Mouse (Mus musculus): ENCODE measurements around the gene Vrk2. TPM values are rescaled to one million over a fixed set of nuclear protein-coding genes. Genes with fewer than 3 reads are reported as not detected.

Gene Vrk2
- polyA plus RNA-seq, 1 experiment from 2014 or later: 11.7 TPM

DNA sequence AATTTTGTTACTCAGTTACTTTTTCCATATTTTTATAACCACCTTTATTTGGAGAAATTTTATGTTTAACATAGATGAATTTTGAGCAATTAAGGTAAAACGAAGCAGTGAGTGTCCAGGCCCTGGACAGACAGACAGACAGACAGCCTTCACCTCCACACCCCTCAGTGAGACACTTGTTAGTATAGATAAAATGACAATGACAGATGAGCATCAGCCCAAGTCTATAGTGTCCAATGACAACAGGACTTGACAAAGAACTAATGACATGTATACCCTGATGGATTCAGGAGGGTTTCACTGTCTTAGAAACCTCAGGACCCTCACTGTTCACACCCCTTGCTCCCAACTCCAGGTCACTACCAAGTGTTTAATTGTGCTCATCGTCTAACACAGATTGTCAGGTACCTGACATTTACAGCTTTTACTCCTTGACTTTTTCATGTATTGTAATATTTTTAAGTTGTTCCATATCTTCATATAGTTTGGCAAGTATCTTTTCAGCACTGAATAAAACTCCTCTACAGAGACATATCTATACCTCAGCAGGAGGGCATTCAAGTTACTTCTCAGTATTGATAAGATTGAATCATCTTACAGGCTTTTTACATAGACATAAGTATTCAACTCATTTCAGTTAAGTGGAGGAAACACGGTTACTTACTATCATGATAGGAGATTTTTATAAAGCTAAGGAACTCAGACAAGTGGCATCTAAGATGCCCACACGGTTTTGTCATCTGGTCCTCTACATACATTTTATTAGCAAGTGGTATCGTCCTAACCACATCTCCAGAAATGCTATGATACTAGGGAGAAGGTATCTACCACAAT, 60.6 kb downstream of the Vrk2 start:
- 86% methylated on average over 5 of the region's 5 CpGs for WGBS
- no peak overlapping the region for H3K4me2 ChIP-seq
- H3K9me3 ChIP-seq (replicated peaks): no peaks in the 10 kb centered on the region
- no peak overlapping the region for H3K4me3 ChIP-seq
- H3K27me3 ChIP-seq: no peaks in the 10 kb centered on the region
- no peaks in the 10 kb centered on the region for H3K4me1 ChIP-seq
- no peak overlapping the region for H3K27ac ChIP-seq
- H3K36me3 ChIP-seq (ENCODE audit: poor library complexity, severe bottlenecking): no peaks in the 10 kb centered on the region
- no peak for ATAC-seq
- H3K9ac ChIP-seq: no peak overlapping the region

DNA sequence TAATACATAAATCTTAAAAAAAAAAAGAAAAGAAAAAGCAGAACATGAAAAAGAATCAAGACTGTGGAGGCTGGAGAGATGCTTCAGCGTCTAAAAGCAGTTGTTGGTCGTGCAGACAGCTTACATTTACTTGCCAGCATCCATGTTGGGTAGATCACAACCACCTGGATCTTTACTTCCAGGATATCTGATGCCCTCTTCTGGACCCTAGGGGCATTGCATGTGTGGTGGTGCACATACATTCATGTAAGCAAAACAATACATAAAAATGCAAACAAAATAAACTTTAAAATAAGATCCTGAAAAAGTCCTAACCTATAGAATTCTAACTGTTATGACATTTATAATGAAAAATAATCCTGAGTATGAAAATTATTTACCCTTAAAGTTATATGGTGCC, 66.9 kb downstream of the Vrk2 start:
- H3K9ac ChIP-seq: no peak overlapping the region
- H3K27ac ChIP-seq: no peak overlapping the region
- no peak for ATAC-seq
- H3K27me3 ChIP-seq: no peaks in the 10 kb centered on the region
- H3K4me1 ChIP-seq: no peaks in the 10 kb centered on the region
- WGBS: 97% methylated on average over 2 of the region's 2 CpGs
- no peaks in the 10 kb centered on the region for H3K9me3 ChIP-seq (replicated peaks)
- no peak overlapping the region for H3K4me2 ChIP-seq
- no peaks in the 10 kb centered on the region for H3K36me3 ChIP-seq (ENCODE audit: poor library complexity, severe bottlenecking)
- no peak overlapping the region for H3K4me3 ChIP-seq

DNA sequence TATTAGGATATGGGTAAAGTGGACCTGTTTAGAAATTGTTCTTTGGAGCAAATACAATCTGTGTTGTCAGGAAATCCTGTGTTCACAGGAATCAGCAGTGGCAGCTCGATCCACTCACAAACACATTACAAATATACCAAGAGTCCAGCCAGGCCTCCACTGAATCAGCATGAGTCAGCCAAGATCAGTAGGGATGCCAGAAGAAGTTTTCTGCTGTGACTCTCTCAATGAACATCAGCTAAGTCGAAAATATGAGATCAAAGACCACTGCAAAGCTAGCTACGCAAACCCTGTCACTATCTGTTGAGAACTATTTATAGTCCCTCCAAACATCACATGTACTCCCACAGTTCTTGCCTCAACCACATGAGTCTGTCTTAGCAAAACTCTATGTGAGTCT, 74.8 kb downstream of the Vrk2 start:
- Histone ChIP-seq H3K36me3 (ENCODE audit: poor library complexity, severe bottlenecking) (no peaks in the 10 kb centered on the region), H3K4me1 (no peaks in the 10 kb centered on the region), H3K4me3 (no peak overlapping the region), H3K4me2 (no peak overlapping the region), H3K9me3 (replicated peaks) (no peaks in the 10 kb centered on the region), H3K27ac (no peak overlapping the region), H3K9ac (no peak overlapping the region), H3K27me3 (no peaks in the 10 kb centered on the region)
- 89% methylated on average over 3 of the region's 3 CpGs for WGBS
- ATAC-seq: no peak

DNA sequence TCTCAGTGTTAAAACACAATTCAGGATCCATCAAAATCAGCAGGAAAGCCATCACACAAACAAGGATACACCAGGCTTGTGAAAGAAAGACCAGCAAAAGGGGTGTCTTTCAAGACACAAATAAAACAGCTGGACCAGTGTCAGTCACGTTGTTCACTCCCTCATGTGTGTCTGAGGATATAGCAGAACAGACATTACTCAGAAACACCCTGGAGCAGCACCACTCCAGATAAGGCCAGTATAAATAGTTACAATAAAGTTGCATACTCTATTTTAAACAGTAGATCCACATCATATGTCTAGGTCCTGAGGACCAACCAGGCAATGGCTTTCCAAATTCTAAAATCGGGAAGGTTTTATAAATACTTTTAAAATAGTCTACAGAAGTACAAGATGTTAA, 77.7 kb downstream of the Vrk2 start:
- Histone ChIP-seq H3K36me3 (ENCODE audit: poor library complexity, severe bottlenecking) (no peaks in the 10 kb centered on the region), H3K4me3 (no peak overlapping the region), H3K4me2 (no peak overlapping the region), H3K9me3 (replicated peaks) (no peaks in the 10 kb centered on the region), H3K9ac (no peak overlapping the region), H3K27me3 (no peaks in the 10 kb centered on the region), H3K4me1 (no peaks in the 10 kb centered on the region), H3K27ac (no peak overlapping the region)
- WGBS: 79% methylated on average over 2 of the region's 2 CpGs
- ATAC-seq: no peak

DNA sequence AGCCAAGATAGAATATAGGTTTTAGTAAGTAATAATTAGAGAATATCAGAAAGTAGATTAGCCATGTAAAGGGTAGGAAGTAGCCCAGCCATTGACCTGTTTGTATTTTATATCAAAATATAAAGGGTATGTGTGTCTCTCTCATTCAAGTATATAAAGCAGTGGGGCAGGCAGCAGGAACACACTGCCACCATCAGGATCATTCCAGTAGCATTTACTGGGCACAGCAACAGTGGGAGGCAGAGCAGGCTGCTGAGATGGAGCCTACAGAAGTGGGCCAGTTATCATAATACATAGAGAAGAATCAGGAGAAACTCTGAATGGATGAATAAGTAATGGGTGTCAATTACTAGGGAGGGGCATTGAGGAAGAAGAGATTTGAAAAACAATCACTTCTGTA, 80.1 kb downstream of the Vrk2 start:
- no peak overlapping the region for H3K4me2 ChIP-seq
- no peak overlapping the region for H3K4me3 ChIP-seq
- H3K36me3 ChIP-seq (ENCODE audit: poor library complexity, severe bottlenecking): no peaks in the 10 kb centered on the region
- no peaks in the 10 kb centered on the region for H3K27me3 ChIP-seq
- no peak overlapping the region for H3K27ac ChIP-seq
- no peaks in the 10 kb centered on the region for H3K4me1 ChIP-seq
- no peak for ATAC-seq
- H3K9me3 ChIP-seq (replicated peaks): no peaks in the 10 kb centered on the region
- no peak overlapping the region for H3K9ac ChIP-seq

DNA sequence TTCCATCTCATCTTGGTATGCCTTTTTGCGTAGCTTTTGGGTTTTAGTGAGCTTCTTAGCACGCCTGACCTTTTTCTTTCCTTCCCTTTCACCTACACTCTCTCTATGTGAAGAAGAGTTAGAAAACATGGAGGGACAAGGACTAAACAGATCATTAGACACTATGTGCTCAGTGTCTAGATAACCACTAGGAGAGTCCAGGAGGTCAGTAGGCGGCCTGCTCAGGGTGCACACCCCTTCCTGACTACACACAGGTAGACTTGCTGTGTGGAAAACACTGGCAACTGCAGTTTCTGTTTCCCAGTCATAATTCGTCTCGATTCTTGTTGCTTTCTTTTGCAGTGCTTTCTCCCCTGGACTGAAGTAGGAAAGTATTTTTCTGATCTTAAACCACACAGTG, 97.8 kb downstream of the Vrk2 start:
- Histone ChIP-seq H3K4me2 (no peak overlapping the region), H3K9ac (no peak overlapping the region), H3K9me3 (replicated peaks) (no peaks in the 10 kb centered on the region), H3K27ac (no peak overlapping the region), H3K27me3 (no peaks in the 10 kb centered on the region), H3K4me3 (no peak overlapping the region), H3K4me1 (no peaks in the 10 kb centered on the region), H3K36me3 (ENCODE audit: poor library complexity, severe bottlenecking) (no peaks in the 10 kb centered on the region)
- WGBS: 90% methylated on average over 5 of the region's 5 CpGs
- ATAC-seq: no peak

DNA sequence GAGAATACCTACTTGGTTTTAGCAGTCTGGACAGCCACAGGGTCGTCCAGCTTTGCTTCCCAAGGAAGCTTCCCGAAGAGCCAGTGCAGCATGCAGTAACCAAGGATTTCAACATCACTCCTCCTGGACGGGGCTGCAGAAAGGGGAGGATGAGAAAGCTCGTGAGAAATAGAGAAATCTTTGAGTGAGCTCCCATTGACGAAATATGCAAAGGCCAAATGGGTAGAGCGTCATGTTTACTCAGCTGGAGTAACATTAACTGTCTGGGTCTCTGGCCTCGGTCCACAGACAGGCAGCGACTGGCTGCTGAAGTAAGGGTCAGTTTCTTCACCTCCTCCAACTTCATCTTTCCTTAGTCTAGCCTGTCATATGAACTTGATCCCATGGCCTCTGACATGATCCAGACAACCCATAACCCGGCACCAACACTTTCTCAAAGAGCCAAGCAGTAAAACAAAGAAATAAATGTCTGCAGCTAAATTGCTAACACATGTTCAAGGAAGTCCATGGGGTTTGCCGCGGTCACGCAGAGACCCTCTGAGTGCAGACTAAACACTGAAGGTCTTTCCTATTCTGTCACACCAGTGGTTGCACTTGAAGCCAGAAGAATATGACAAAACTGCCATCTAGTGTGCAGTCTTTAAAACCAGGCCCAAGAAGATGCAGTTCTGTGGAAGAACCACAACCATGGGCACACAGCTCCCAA, 103.9 kb downstream of the Vrk2 start:
- Histone ChIP-seq H3K27ac (no peak overlapping the region), H3K9me3 (replicated peaks) (no peaks in the 10 kb centered on the region), H3K4me1 (no peaks in the 10 kb centered on the region), H3K4me3 (no peak overlapping the region), H3K27me3 (no peaks in the 10 kb centered on the region), H3K36me3 (ENCODE audit: poor library complexity, severe bottlenecking) (no peaks in the 10 kb centered on the region), H3K4me2 (no peak overlapping the region), H3K9ac (no peak overlapping the region)
- peak; percentile 77 for ATAC-seq
- WGBS: 86% methylated on average over 12 of the region's 12 CpGs

DNA sequence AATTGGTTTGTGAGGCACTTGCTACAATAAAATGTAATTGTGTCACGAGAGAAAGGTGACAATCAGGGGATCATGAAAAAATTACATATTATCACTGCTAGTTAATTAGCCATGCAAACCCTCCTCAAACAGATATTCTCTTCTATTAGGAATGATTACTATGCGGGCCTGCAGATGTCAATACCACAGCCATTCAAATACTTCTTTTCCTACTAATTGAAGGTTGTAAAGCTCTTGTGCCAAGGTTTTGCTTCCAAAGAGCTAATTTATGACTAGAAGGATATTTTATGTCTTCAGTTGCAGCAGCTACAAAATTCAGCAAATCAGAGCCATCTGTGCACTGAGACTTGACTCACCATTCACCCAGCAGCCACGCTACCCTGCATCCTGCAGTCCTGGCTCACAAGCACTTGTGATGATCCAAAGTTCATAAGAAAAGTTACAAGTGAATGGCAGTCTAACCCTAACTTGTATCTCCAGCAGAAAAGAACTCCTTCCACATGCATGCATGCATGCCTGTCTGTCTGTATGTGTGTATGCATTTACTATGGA, 112.0 kb downstream of the Vrk2 start:
- Histone ChIP-seq H3K4me2 (no peak overlapping the region), H3K4me1 (peaks cover 12% of the 10 kb centered on the region; the same call in 1 of the 2 replicates), H3K4me3 (no peak overlapping the region), H3K27ac (no peak overlapping the region), H3K27me3 (no peaks in the 10 kb centered on the region), H3K9me3 (replicated peaks) (no peaks in the 10 kb centered on the region), H3K36me3 (ENCODE audit: poor library complexity, severe bottlenecking) (no peaks in the 10 kb centered on the region), H3K9ac (no peak overlapping the region)
- WGBS: 49% methylated on average over 3 of the region's 3 CpGs
- ATAC-seq: peak; percentile 61

DNA sequence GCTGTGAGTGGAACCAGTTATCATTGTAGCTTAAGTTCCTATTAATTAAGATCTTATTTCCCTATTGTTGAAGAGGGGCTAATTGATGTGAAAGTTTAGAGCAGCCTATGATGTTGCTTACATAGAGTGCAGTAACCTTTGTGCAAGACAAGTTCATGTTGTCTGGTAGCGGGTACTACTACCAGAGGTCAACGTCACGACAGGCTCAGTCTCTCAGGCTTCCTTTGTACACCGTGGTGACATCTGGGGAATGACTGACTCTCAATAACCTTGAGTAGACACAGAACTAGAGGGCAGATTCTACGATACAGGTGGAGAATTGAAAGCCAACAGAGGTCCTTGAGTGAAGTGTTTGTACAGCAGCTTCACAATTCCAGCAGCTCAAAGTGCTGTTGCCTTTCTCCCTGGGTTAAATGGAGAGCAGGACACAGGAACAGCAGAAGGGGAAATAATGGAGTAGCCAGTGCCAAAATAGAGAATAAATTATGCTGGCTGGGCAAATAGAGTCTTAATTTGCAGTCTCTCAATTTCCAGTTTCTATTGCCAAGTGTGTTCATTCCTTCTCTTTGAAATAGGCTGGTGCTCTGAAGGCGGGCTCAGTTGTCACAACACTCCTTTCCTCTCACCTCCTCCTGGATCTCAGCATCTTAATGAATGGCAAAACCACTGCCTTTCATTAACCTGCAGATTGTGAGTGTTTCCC, 116.6 kb downstream of the Vrk2 start:
- no peak overlapping the region for H3K4me3 ChIP-seq
- H3K36me3 ChIP-seq (ENCODE audit: poor library complexity, severe bottlenecking): no peaks in the 10 kb centered on the region
- peak; percentile 58 for ATAC-seq
- WGBS: 56% methylated on average over 6 of the region's 6 CpGs
- no peaks in the 10 kb centered on the region for H3K27me3 ChIP-seq
- peaks cover 11% of the 10 kb centered on the region; the same call in 1 of the 2 replicates for H3K4me1 ChIP-seq
- no peak overlapping the region for H3K27ac ChIP-seq
- H3K4me2 ChIP-seq: no peak overlapping the region
- no peaks in the 10 kb centered on the region for H3K9me3 ChIP-seq (replicated peaks)
- no peak overlapping the region for H3K9ac ChIP-seq

DNA sequence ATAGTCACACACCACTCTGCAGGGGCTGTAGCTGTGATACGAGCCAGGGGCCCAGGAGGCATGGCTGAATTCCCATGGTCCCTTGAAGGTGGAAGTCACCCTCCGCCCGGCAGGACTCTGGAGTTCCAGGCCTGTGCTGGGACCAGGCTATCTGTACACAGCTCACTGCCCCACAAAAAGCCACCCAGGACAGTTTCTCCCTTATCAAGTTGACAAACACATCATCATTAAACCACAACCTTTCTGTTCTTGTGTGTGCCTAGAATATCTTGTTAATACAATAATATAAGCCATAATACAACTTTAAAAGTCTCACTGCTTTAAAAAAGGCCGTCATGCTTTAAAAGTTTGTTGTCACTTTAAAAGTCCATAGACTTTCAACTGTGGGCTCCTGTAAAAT, 139.7 kb downstream of the Vrk2 start:
- no peaks in the 10 kb centered on the region for H3K4me1 ChIP-seq
- H3K27me3 ChIP-seq: no peaks in the 10 kb centered on the region
- H3K9ac ChIP-seq: no peak overlapping the region
- no peaks in the 10 kb centered on the region for H3K9me3 ChIP-seq (replicated peaks)
- WGBS: 84% methylated on average over 4 of the region's 4 CpGs
- no peak for ATAC-seq
- H3K4me3 ChIP-seq: no peak overlapping the region
- no peak overlapping the region for H3K27ac ChIP-seq
- H3K4me2 ChIP-seq: no peak overlapping the region
- H3K36me3 ChIP-seq (ENCODE audit: poor library complexity, severe bottlenecking): no peaks in the 10 kb centered on the region

DNA sequence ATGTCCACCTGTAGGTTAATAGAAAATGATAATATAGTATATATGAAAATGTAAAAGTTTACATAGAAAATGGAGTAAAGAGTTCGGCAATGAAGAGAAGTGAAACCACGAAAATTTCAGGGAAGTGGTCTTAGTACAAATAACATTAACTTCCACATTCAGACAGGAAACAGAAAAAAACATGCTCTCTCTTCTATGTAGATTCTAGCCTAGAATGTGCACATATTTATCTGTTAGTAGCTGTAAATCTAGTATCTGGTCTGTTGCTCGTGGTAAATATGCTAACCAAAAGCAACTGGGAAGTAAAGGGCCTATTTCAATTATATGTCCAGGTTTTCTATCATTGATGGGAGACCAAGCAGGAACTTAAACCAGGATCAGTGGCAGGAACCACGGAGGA, 141.1 kb downstream of the Vrk2 start:
- 94% methylated on average over 4 of the region's 4 CpGs for WGBS
- Histone ChIP-seq H3K27ac (no peak overlapping the region), H3K4me2 (no peak overlapping the region), H3K36me3 (ENCODE audit: poor library complexity, severe bottlenecking) (no peaks in the 10 kb centered on the region), H3K4me3 (no peak overlapping the region), H3K9ac (no peak overlapping the region), H3K4me1 (no peaks in the 10 kb centered on the region), H3K27me3 (no peaks in the 10 kb centered on the region), H3K9me3 (replicated peaks) (no peaks in the 10 kb centered on the region)
- no peak for ATAC-seq

DNA sequence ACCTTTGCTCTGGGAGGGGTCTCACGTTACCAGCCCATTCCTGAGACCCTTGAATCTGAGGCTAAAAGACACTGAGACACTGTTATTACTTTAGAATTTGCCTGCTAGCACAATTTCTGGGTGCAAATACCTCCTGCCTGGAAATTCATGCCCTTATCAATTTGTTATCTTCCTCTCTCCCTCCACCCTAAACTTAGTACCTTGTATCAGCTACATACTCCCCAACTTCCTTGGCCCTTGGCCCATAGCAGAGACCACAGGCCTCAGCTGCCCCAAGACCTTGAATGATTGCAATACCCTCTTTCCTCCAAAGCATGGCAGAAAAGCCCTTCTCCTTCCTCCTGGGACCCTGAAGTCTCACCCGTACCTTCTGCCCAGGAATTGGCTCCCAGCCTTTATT, 142.6 kb downstream of the Vrk2 start:
- 83% methylated on average over 2 of the region's 2 CpGs for WGBS
- no peak overlapping the region for H3K27ac ChIP-seq
- no peak overlapping the region for H3K4me2 ChIP-seq
- no peaks in the 10 kb centered on the region for H3K27me3 ChIP-seq
- ATAC-seq: no peak
- no peaks in the 10 kb centered on the region for H3K36me3 ChIP-seq (ENCODE audit: poor library complexity, severe bottlenecking)
- H3K9me3 ChIP-seq (replicated peaks): no peaks in the 10 kb centered on the region
- no peak overlapping the region for H3K9ac ChIP-seq
- no peak overlapping the region for H3K4me3 ChIP-seq
- H3K4me1 ChIP-seq: no peaks in the 10 kb centered on the region
